Mouse (Mus musculus) regulatory T cell (primary cell): ENCODE results near the gene Stx19.

Experiments
- in situ Hi-C: fragments of 300-600 bp; cut with MboI, MseI; formaldehyde crosslinking; loops from one replicate; pipeline ENCODE4 v1.15.1; 2025; ENCODE audit warnings: high pct_unique_total_duplicates

Stx19 gene

GRCm38 (mm10) chr16:62846498-62847312 lies 32.2 kb downstream of the Stx19 start, which contains the start of gene Arl13b:
Gene Arl13b, minus strand, starts transcription at chr16:62847040.
- in situ Hi-C loops, result no loop called here

GRCm38 (mm10) chr16:62852464-62853252 lies 38.2 kb downstream of the Stx19 start:
- in situ Hi-C loops, result loop anchor here (5.0 kb wide), 1 partner anchor 65 kb away; the partner anchor contains the start of gene Nsun3

GRCm38 (mm10) chr16:62853611-62854126 lies 39.2 kb downstream of the Stx19 start:
- in situ Hi-C loops, result loop anchor here (5.0 kb wide), 1 partner anchor 66 kb away; the partner anchor contains the start of gene Nsun3

- in situ Hi-C loops, result loop anchor here (5.0 kb wide), 1 partner anchor 67 kb away; the partner anchor contains the start of gene Nsun3
Measured at GRCm38 (mm10) chr16:62854191-62855068, 40.0 kb downstream of the Stx19 start, which contains the start of gene Pros1. Gene Pros1, plus strand, starts transcription at chr16:62854307.

- in situ Hi-C loops, result no loop called here
Measured at GRCm38 (mm10) chr16:62855385-62855784, 40.9 kb downstream of the Stx19 start.

GRCm38 (mm10) chr16:62856273-62856672 lies 41.8 kb downstream of the Stx19 start:
- in situ Hi-C loops, result no loop called here

- in situ Hi-C loops, result no loop called here
Measured at GRCm38 (mm10) chr16:62857498-62857897, 43.0 kb downstream of the Stx19 start.

GRCm38 (mm10) chr16:62858018-62858417 lies 43.5 kb downstream of the Stx19 start:
- in situ Hi-C loops, result no loop called here

GRCm38 (mm10) chr16:62860140-62860539 lies 45.7 kb downstream of the Stx19 start:
- in situ Hi-C loops, result no loop called here

- in situ Hi-C loops, result no loop called here
Measured at GRCm38 (mm10) chr16:62861455-62861854, 47.0 kb downstream of the Stx19 start.

- in situ Hi-C loops, result no loop called here
Measured at GRCm38 (mm10) chr16:62872688-62873117, 58.2 kb downstream of the Stx19 start.

GRCm38 (mm10) chr16:62873180-62873579 lies 58.7 kb downstream of the Stx19 start:
- in situ Hi-C loops, result no loop called here
